Mouse (Mus musculus) right cerebral cortex, postnatal 4 days (tissue): ENCODE data around the gene Scyl1.

ENCODE experiments used
- DNase-seq: peaks from one replicate; pipeline ENCODE4 v3.0.0-alpha.2; 2022

Scyl1 gene

GRCm38 (mm10) chr19:5786441-5787114, 15.4 kb upstream of the Scyl1 start:
- DNase-seq: peak; percentile 85

GRCm38 (mm10) chr19:5784958-5785577, 13.8 kb upstream of the Scyl1 start:
- no peak for DNase-seq

- no peak for DNase-seq
Measured at GRCm38 (mm10) chr19:5782121-5782520, 10.9 kb upstream of the Scyl1 start.

GRCm38 (mm10) chr19:5781532-5781931, 10.3 kb upstream of the Scyl1 start:
- no peak for DNase-seq

GRCm38 (mm10) chr19:5780203-5780602, 9.0 kb upstream of the Scyl1 start:
- peak; percentile 44 for DNase-seq

- no peak for DNase-seq
Measured at GRCm38 (mm10) chr19:5778312-5778711, 7.1 kb upstream of the Scyl1 start.

GRCm38 (mm10) chr19:5777387-5778032, 6.3 kb upstream of the Scyl1 start:
- DNase-seq: no peak

GRCm38 (mm10) chr19:5770311-5770710, 908 bp downstream of the Scyl1 start:
- DNase-seq: no peak

- DNase-seq: no peak
Measured at GRCm38 (mm10) chr19:5767271-5767670, 3.9 kb downstream of the Scyl1 start.

- DNase-seq: no peak
Measured at GRCm38 (mm10) chr19:5763163-5763562, 8.1 kb downstream of the Scyl1 start.

- no peak for DNase-seq
Measured at GRCm38 (mm10) chr19:5758878-5759403, 12.3 kb downstream of the Scyl1 start.

- peak; percentile 53 for DNase-seq
Measured at GRCm38 (mm10) chr19:5756991-5757636, 14.1 kb downstream of the Scyl1 start.

GRCm38 (mm10) chr19:5756321-5756985, 14.8 kb downstream of the Scyl1 start:
- peak; percentile 42 for DNase-seq

GRCm38 (mm10) chr19:5751742-5752141, 19.5 kb downstream of the Scyl1 start:
- no peak for DNase-seq

GRCm38 (mm10) chr19:5750951-5751350, 20.3 kb downstream of the Scyl1 start:
- DNase-seq: no peak

- no peak for DNase-seq
Measured at GRCm38 (mm10) chr19:5749476-5749875, 21.7 kb downstream of the Scyl1 start.

- DNase-seq: no peak
Measured at GRCm38 (mm10) chr19:5746907-5747363, 24.3 kb downstream of the Scyl1 start.

GRCm38 (mm10) chr19:5745756-5746710, 25.2 kb downstream of the Scyl1 start:
- no peak for DNase-seq

GRCm38 (mm10) chr19:5743576-5743975, 27.6 kb downstream of the Scyl1 start:
- no peak for DNase-seq

GRCm38 (mm10) chr19:5742241-5742641, 29.0 kb downstream of the Scyl1 start:
- no peak for DNase-seq

- peak; percentile 77 for DNase-seq
Measured at GRCm38 (mm10) chr19:5741641-5742240, 29.5 kb downstream of the Scyl1 start.
